Mouse (Mus musculus): ENCODE results near the gene Tmco3.
"Not testable (repeated sequence)": the region's sequence is repeated elsewhere in the genome, so short reads cannot be mapped to it uniquely, and the experiment has no call there.

Gene Tmco3

GRCm38 (mm10) chr8:13306309-13306909 lies 18.4 kb downstream of the Tmco3 start:
- DNase-seq (ENCODE audit: low spot score): no peak

GRCm38 (mm10) chr8:13306916-13307315 lies 18.9 kb downstream of the Tmco3 start:
- no peak for DNase-seq (ENCODE audit: low spot score)

- no peak for DNase-seq (ENCODE audit: low spot score)
Measured at GRCm38 (mm10) chr8:13314922-13315321, 26.9 kb downstream of the Tmco3 start.

GRCm38 (mm10) chr8:13316671-13317070 lies 28.7 kb downstream of the Tmco3 start:
- no peak for DNase-seq (ENCODE audit: low spot score)

- DNase-seq (ENCODE audit: low spot score): peak; percentile 53
Measured at GRCm38 (mm10) chr8:13326598-13326997, 38.6 kb downstream of the Tmco3 start.

GRCm38 (mm10) chr8:13334671-13335070 lies 46.7 kb downstream of the Tmco3 start:
- no peak for DNase-seq (ENCODE audit: low spot score)

GRCm38 (mm10) chr8:13337245-13337644 lies 49.3 kb downstream of the Tmco3 start:
- not testable (repeated sequence) for DNase-seq (ENCODE audit: low spot score)

- no peak for DNase-seq (ENCODE audit: low spot score)
Measured at GRCm38 (mm10) chr8:13337678-13338077, 49.7 kb downstream of the Tmco3 start.

GRCm38 (mm10) chr8:13338255-13338860 lies 50.4 kb downstream of the Tmco3 start, which contains the start of gene Tfdp1:
TSS of gene Tfdp1 (plus strand) at chr8:13338751.
- DNase-seq (ENCODE audit: low spot score): peak; percentile 85

- DNase-seq (ENCODE audit: low spot score): peak; percentile 52
Measured at GRCm38 (mm10) chr8:13338901-13339645, 51.1 kb downstream of the Tmco3 start.

- DNase-seq (ENCODE audit: low spot score): no peak
Measured at GRCm38 (mm10) chr8:13339646-13339990, 51.6 kb downstream of the Tmco3 start.

- DNase-seq (ENCODE audit: low spot score): no peak
Measured at GRCm38 (mm10) chr8:13340650-13341049, 52.7 kb downstream of the Tmco3 start.

- no peak for DNase-seq (ENCODE audit: low spot score)
Measured at GRCm38 (mm10) chr8:13342340-13342739, 54.4 kb downstream of the Tmco3 start.

GRCm38 (mm10) chr8:13343134-13343533 lies 55.1 kb downstream of the Tmco3 start:
- DNase-seq (ENCODE audit: low spot score): no peak

- no peak for DNase-seq (ENCODE audit: low spot score)
Measured at GRCm38 (mm10) chr8:13350052-13350451, 62.1 kb downstream of the Tmco3 start.

GRCm38 (mm10) chr8:13351593-13351992 lies 63.6 kb downstream of the Tmco3 start:
- DNase-seq (ENCODE audit: low spot score): no peak

GRCm38 (mm10) chr8:13352601-13353000 lies 64.6 kb downstream of the Tmco3 start:
- no peak for DNase-seq (ENCODE audit: low spot score)

- no peak for DNase-seq (ENCODE audit: low spot score)
Measured at GRCm38 (mm10) chr8:13353155-13353833, 65.3 kb downstream of the Tmco3 start.

GRCm38 (mm10) chr8:13353883-13354282 lies 65.9 kb downstream of the Tmco3 start:
- no peak for DNase-seq (ENCODE audit: low spot score)

- no peak for DNase-seq (ENCODE audit: low spot score)
Measured at GRCm38 (mm10) chr8:13356221-13356620, 68.2 kb downstream of the Tmco3 start.

- DNase-seq (ENCODE audit: low spot score): no peak
Measured at GRCm38 (mm10) chr8:13356681-13357080, 68.7 kb downstream of the Tmco3 start.

- no peak for DNase-seq (ENCODE audit: low spot score)
Measured at GRCm38 (mm10) chr8:13360213-13360612, 72.2 kb downstream of the Tmco3 start.

GRCm38 (mm10) chr8:13361865-13362264 lies 73.9 kb downstream of the Tmco3 start:
- no peak for DNase-seq (ENCODE audit: low spot score)

Measured in yolk sac, embryonic 10.5 days (tissue).